Mouse (Mus musculus) neural tube, embryonic 15.5 days (tissue): ENCODE measurements around the gene Bmp2k. TPM values are rescaled to one million over a fixed set of nuclear protein-coding genes. Genes with fewer than 3 reads are reported as not detected.
"Not testable (repeated sequence)": the region's sequence is repeated elsewhere in the genome, so short reads cannot be mapped to it uniquely, and the experiment has no call there.

ENCODE experiments used
- ATAC-seq: fragments of 200-750 bp; cut with Nextera tagmentation; 2 replicates; pipeline ENCODE4 v1.8.0; 2017; ENCODE audit warnings: mild to moderate bottlenecking, moderate TSS enrichment, moderate library complexity; ENCODE audit not compliant: low FRiP score
- H3K27ac ChIP-seq: fragments of 300-500 bp; sonication (generic); replicated peaks from 2 replicates; pipeline ENCODE4 v1.5.1; 2015; ENCODE audit warnings: mild to moderate bottlenecking, inconsistent platforms
- H3K27me3 ChIP-seq: fragments of 300-500 bp; sonication (generic); replicated peaks from 2 replicates; pipeline ENCODE4 v1.6.1; 2015; ENCODE audit warnings: inconsistent platforms
- H3K36me3 ChIP-seq: fragments of 300-500 bp; sonication (generic); 2 replicates; pipeline ENCODE4 v1.6.1; 2015; ENCODE audit warnings: inconsistent platforms
- H3K4me1 ChIP-seq: fragments of 300-500 bp; sonication (generic); 2 replicates; pipeline ENCODE4 v1.6.1; 2015; ENCODE audit warnings: inconsistent platforms
- H3K4me2 ChIP-seq: fragments of 300-500 bp; sonication (generic); 2 replicates; pipeline ENCODE4 v1.6.1; 2015; ENCODE audit warnings: inconsistent platforms, mild to moderate bottlenecking, moderate library complexity
- H3K4me3 ChIP-seq: fragments of 300-500 bp; sonication (generic); replicated peaks from 2 replicates; pipeline ENCODE4 v1.5.1; 2015; ENCODE audit warnings: mild to moderate bottlenecking, inconsistent platforms
- H3K9ac ChIP-seq: fragments of 300-500 bp; sonication (generic); replicated peaks from 2 replicates; pipeline ENCODE4 v1.6.1; 2015; ENCODE audit warnings: mild to moderate bottlenecking, inconsistent platforms
- H3K9me3 ChIP-seq: fragments of 300-500 bp; sonication (generic); replicated peaks from 2 replicates; pipeline ENCODE4 v1.6.1; 2016; ENCODE audit warnings: inconsistent platforms
- WGBS: fragments of 180-500 bp; shearing (Covaris S2); methylation state at CpG from one replicate; pipeline ENCODE4 v1.1.7; 2015; ENCODE audit warnings: mixed read lengths; 5-methylcytosine and 5-hydroxymethylcytosine counted together
- polyA plus RNA-seq: library from polyadenylated mRNA; unstranded; fragments of >200 nt; fragmentation: Nextera tagmentation; extraction: Ambion mirVana; gene quantifications from 2 replicates; pipeline ENCODE4 v1.2.1, GENCODE M21; 2015

Bmp2k gene
- polyA plus RNA-seq, 1 experiment from 2014 or later, result 7.8 TPM

- H3K4me3 ChIP-seq, H3K27ac ChIP-seq, H3K4me1 ChIP-seq, H3K27me3 ChIP-seq, H3K36me3 ChIP-seq, H3K9me3 ChIP-seq, ATAC-seq, H3K4me2 ChIP-seq, H3K9ac ChIP-seq: not testable (repeated sequence)
- 76% methylated on average over 1 of the region's 1 CpGs for WGBS
These were observed 31.4 kb downstream of the Bmp2k start for GRCm38 (mm10) chr5:97028840-97029239.

DNA sequence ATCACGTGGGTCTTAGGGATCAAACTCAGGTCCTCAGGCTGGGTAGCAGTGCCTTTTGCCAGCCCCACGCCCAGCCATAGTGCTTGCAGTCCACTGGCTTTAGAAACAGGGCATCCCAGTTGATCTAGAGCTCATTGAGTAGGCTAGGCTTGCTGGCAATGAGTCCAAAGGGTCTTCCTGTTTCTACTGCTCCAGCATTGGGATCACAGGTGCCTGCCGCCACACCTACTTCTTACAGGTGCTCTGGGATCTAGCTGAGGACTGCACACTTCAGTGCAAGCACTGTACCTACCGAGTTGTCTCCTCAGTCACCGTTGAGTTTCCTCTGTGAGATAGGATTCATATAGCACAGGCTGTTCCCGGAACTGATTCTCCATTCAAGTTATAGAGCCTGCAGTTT is 34.3 kb downstream of the Bmp2k start:
- H3K4me2 ChIP-seq, result no peak overlapping the region
- H3K36me3 ChIP-seq, result no peaks in the 10 kb centered on the region
- no peak overlapping the region for H3K4me3 ChIP-seq
- no peak overlapping the region for H3K9ac ChIP-seq
- H3K9me3 ChIP-seq, result no peaks in the 10 kb centered on the region
- no peaks in the 10 kb centered on the region for H3K27me3 ChIP-seq
- ATAC-seq, result no peak
- no peaks in the 10 kb centered on the region for H3K4me1 ChIP-seq
- H3K27ac ChIP-seq, result no peak overlapping the region
- 89% methylated on average over 6 of the region's 6 CpGs for WGBS

- H3K4me1 ChIP-seq, result no peaks in the 10 kb centered on the region
- no peaks in the 10 kb centered on the region for H3K9me3 ChIP-seq
- H3K36me3 ChIP-seq, result 0 out of 2 replicates have a peak, but pooled peaks cover 3% of the 10 kb centered on the region
- H3K4me3 ChIP-seq, result no peak overlapping the region
- 84% methylated on average over 7 of the region's 7 CpGs for WGBS
- no peak overlapping the region for H3K4me2 ChIP-seq
- no peak overlapping the region for H3K27ac ChIP-seq
- ATAC-seq, result no peak
- no peak overlapping the region for H3K9ac ChIP-seq
- no peaks in the 10 kb centered on the region for H3K27me3 ChIP-seq
These were observed 47.8 kb downstream of the Bmp2k start for GRCm38 (mm10) chr5:97045260-97045659.

DNA sequence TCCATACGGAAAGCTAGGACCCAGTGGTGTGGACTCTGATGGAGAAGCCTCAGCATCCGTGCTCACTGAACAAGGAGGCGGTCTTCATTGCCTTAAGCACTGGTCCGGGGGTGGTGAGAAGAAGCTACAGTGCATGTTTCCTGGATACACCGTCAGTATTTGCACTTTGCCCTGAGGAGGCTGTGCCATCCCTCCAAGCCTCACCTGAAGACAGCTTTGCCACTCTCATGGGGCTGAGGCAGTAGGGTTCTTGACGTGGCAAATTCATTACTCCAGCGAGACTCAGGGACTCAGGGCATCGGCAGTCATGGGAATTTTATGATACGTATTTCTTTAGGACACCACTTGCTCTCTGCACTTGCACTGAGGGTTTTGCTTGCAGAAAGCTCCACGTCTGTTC is 49.2 kb downstream of the Bmp2k start:
- Histone ChIP-seq H3K36me3 (0 out of 2 replicates have a peak, but pooled peaks cover under 1% of the 10 kb centered on the region), H3K9ac (no peak overlapping the region), H3K27ac (no peak overlapping the region), H3K9me3 (no peaks in the 10 kb centered on the region), H3K4me2 (no peak overlapping the region), H3K27me3 (no peaks in the 10 kb centered on the region), H3K4me1 (no peaks in the 10 kb centered on the region), H3K4me3 (no peak overlapping the region)
- WGBS, result 85% methylated on average over 10 of the region's 10 CpGs
- no peak for ATAC-seq

GRCm38 (mm10) chr5:97048905-97049304 is 51.4 kb downstream of the Bmp2k start:
- no peak overlapping the region for H3K27ac ChIP-seq
- 95% methylated on average over 5 of the region's 5 CpGs for WGBS
- 0 out of 2 replicates have a peak, but pooled peaks cover 6% of the 10 kb centered on the region for H3K36me3 ChIP-seq
- H3K27me3 ChIP-seq, result no peaks in the 10 kb centered on the region
- H3K4me1 ChIP-seq, result no peaks in the 10 kb centered on the region
- H3K4me3 ChIP-seq, result no peak overlapping the region
- ATAC-seq, result no peak
- H3K9ac ChIP-seq, result no peak overlapping the region
- H3K4me2 ChIP-seq, result no peak overlapping the region
- no peaks in the 10 kb centered on the region for H3K9me3 ChIP-seq

- WGBS, result 86% methylated on average over 5 of the region's 5 CpGs
- Histone ChIP-seq H3K27ac (no peak overlapping the region), H3K4me1 (no peaks in the 10 kb centered on the region), H3K4me2 (no peak overlapping the region), H3K9me3 (no peaks in the 10 kb centered on the region), H3K36me3 (0 out of 2 replicates have a peak, but pooled peaks cover 20% of the 10 kb centered on the region), H3K9ac (no peak overlapping the region), H3K4me3 (no peak overlapping the region), H3K27me3 (no peaks in the 10 kb centered on the region)
- no peak for ATAC-seq
These were observed 56.7 kb downstream of the Bmp2k start for GRCm38 (mm10) chr5:97054166-97054565.

GRCm38 (mm10) chr5:97054801-97055200 is 57.3 kb downstream of the Bmp2k start:
- WGBS, result 86% methylated on average over 10 of the region's 10 CpGs

DNA sequence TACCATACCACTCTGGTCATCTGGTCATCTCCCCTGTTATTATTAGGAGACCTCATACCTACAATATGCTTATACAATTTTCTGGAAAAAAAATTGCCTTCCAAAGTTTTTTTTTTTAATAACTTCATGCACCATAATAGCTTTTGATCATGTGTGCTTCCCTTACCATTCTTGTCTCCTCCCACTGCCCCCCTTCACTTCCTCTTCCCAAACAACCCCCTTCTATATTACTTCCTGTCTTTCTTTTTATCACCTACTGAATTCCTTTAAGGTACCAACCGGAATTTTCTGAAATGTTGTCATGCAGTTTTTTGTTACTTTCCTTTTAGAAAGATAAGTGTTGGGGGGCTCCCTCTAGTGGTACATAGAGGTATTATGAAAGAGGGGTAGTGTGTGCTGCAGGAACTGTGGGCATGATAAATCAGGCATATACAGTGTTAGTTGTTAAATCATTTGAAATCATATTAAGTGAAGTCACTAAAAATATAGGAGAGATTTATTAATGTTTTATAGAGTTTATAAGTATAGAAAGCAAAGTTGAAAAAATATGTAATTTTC is 58.1 kb downstream of the Bmp2k start:
- Histone ChIP-seq H3K4me2 (no peak overlapping the region), H3K27me3 (no peaks in the 10 kb centered on the region), H3K9me3 (no peaks in the 10 kb centered on the region), H3K9ac (no peak overlapping the region), H3K27ac (no peak overlapping the region), H3K4me1 (no peaks in the 10 kb centered on the region), H3K4me3 (no peak overlapping the region), H3K36me3 (0 out of 2 replicates have a peak, but pooled peaks cover 20% of the 10 kb centered on the region)
- WGBS, result 4% methylated on average over 1 of the region's 1 CpGs
- no peak; the same call in 1 of the 2 replicates for ATAC-seq

More at GRCm38 (mm10) chr5:97054801-97055200, 57.3 kb downstream of the Bmp2k start:
- no peaks in the 10 kb centered on the region for H3K9me3 ChIP-seq
- no peaks in the 10 kb centered on the region for H3K27me3 ChIP-seq
- H3K27ac ChIP-seq, result no peak overlapping the region
- H3K4me1 ChIP-seq, result no peaks in the 10 kb centered on the region
- 0 out of 2 replicates have a peak, but pooled peaks cover 20% of the 10 kb centered on the region for H3K36me3 ChIP-seq
- H3K4me2 ChIP-seq, result no peak overlapping the region
- H3K9ac ChIP-seq, result no peak overlapping the region
- no peak overlapping the region for H3K4me3 ChIP-seq
- ATAC-seq, result no peak

DNA sequence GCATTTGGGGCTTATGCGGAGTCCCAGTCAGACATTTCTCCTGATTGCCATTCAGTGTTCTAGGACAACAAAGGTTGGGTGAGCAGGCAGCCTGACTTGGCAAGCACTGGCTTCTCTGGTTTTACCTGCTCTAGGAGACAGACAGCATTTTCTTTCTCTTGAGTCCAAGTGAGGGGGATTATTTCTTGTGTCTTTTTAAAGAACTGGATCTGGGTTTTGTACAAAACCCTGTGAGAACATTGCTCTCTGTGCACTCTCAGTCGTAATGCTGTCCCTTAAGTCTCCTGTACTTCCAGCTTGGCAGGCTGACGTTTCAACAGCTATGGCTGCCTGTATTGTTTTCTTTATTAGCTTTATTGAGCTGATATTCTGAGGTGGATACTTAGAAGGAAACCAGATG is 58.9 kb downstream of the Bmp2k start:
- H3K36me3 ChIP-seq, result 0 out of 2 replicates have a peak, but pooled peaks cover 20% of the 10 kb centered on the region
- no peak overlapping the region for H3K9ac ChIP-seq
- H3K27me3 ChIP-seq, result no peaks in the 10 kb centered on the region
- no peak overlapping the region for H3K27ac ChIP-seq
- H3K4me2 ChIP-seq, result no peak overlapping the region
- no peaks in the 10 kb centered on the region for H3K9me3 ChIP-seq
- ATAC-seq, result no peak
- no peaks in the 10 kb centered on the region for H3K4me1 ChIP-seq
- no peak overlapping the region for H3K4me3 ChIP-seq
- 66% methylated on average over 3 of the region's 3 CpGs for WGBS

DNA sequence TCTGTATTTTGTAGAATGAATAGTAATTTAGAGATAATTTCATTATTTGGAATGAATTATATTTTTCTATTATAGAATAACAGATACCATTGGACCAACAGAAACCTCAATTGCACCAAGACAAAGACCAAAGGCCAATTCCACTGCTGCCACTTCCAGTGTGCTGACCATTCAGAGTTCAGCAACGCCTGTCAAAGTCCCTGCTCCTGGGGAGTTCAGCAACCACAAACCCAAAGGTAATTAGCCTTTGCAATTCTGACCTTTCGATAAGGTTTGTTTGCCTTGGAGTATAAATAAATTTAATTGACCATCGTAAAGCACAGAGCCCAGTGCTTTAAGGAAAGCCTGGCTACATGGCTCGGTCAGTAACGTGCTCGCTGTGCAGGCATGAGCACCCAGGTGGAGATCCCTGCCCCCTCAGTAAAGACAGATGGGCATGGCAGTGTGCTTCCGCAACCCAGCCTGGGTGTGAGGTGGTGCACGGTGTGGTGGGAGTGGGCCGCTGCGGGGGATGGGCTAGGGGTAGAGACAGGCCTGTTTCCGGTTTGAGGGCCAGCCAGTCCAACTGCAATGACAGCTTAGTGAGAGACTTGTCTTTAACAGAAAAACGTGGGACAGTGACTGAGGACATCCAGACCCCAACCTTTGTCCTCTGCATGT is 59.4 kb downstream of the Bmp2k start:
- H3K27me3 ChIP-seq, result no peaks in the 10 kb centered on the region
- H3K4me1 ChIP-seq, result no peaks in the 10 kb centered on the region
- WGBS, result 61% methylated on average over 12 of the region's 12 CpGs
- H3K9me3 ChIP-seq, result no peaks in the 10 kb centered on the region
- H3K27ac ChIP-seq, result no peak overlapping the region
- no peak overlapping the region for H3K9ac ChIP-seq
- no peak for ATAC-seq
- no peak overlapping the region for H3K4me2 ChIP-seq
- H3K4me3 ChIP-seq, result no peak overlapping the region
- H3K36me3 ChIP-seq, result peaks cover 18% of the 10 kb centered on the region

DNA sequence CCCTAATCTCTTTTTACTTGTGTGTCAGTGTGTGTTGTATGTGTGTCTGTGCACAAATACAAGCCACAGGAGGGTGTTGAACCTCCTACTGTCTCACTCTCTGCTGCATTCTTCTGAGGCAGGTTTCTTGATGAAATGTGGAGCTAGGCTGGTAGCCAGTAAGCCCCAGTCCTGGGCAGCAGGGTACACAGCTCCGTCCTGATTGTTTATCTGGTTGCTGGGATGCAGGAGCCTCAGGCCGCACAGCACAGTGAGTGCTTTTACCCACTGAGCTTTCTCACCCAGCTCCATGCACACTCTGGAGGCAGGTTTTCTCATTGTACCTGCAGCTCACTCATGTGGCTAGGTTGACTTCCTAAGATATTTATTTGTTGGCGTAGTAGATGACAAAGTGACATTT is 63.4 kb downstream of the Bmp2k start:
- H3K27ac ChIP-seq, result no peak overlapping the region
- H3K27me3 ChIP-seq, result no peaks in the 10 kb centered on the region
- H3K4me3 ChIP-seq, result no peak overlapping the region
- H3K4me2 ChIP-seq, result no peak overlapping the region
- no peaks in the 10 kb centered on the region for H3K9me3 ChIP-seq
- H3K4me1 ChIP-seq, result no peaks in the 10 kb centered on the region
- H3K36me3 ChIP-seq, result peaks cover 36% of the 10 kb centered on the region
- no peak overlapping the region for H3K9ac ChIP-seq
- ATAC-seq, result no peak
- WGBS, result 65% methylated on average over 3 of the region's 3 CpGs

DNA sequence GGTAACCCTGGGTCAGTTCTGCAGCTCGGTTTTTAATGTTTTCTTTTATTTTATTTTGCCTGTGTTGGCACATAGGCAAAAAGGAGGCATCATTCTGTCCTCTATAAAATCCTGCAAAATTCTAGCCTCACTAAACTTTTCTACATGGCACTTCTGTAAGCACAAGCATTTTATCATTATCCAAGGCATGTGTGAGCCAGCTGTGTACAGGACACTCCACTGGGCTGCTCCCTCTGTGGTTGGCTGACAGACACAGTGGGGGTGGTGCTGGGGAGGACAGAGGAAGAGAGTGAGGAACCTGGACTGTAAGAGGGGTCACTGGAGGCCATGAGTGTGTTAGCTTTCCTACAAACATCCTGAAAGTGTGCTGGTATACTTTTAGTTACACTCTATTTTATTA is 64.6 kb downstream of the Bmp2k start:
- Histone ChIP-seq H3K36me3 (peaks cover 34% of the 10 kb centered on the region), H3K9me3 (no peaks in the 10 kb centered on the region), H3K27ac (no peak overlapping the region), H3K4me1 (no peaks in the 10 kb centered on the region), H3K4me3 (no peak overlapping the region), H3K4me2 (no peak overlapping the region), H3K27me3 (no peaks in the 10 kb centered on the region), H3K9ac (no peak overlapping the region)
- ATAC-seq, result no peak
- WGBS, result 80% methylated on average over 1 of the region's 1 CpGs
